Mouse (Mus musculus) midbrain, embryonic 16.5 days (tissue): ENCODE measurements around the gene Stab2. TPM values are rescaled to one million over a fixed set of nuclear protein-coding genes. Genes with fewer than 3 reads are reported as not detected.

Experiments
- ATAC-seq: fragments of 200-750 bp; cut with Nextera tagmentation; 2 replicates; pipeline ENCODE4 v1.8.0; 2017; ENCODE audit warnings: moderate TSS enrichment
- H3K27ac ChIP-seq: fragments of 300-500 bp; sonication (generic); 2 replicates; pipeline ENCODE4 v1.5.1; 2014; ENCODE audit warnings: mild to moderate bottlenecking, low read length, mixed read lengths
- H3K27me3 ChIP-seq: fragments of 300-500 bp; sonication (generic); 2 replicates; pipeline ENCODE4 v1.6.1; 2014; ENCODE audit warnings: low read depth, low read length, mixed read lengths; ENCODE audit not compliant: control insufficient read depth, insufficient read depth
- H3K36me3 ChIP-seq: fragments of 300-500 bp; sonication (generic); 2 replicates; pipeline ENCODE4 v1.6.1; 2014; ENCODE audit warnings: mild to moderate bottlenecking, low read length, moderate library complexity, mixed read lengths; ENCODE audit not compliant: control insufficient read depth, insufficient read depth
- H3K4me1 ChIP-seq: fragments of 300-500 bp; sonication (generic); 2 replicates; pipeline ENCODE4 v1.6.1; 2014; ENCODE audit warnings: mild to moderate bottlenecking, low read length, mixed read lengths; ENCODE audit not compliant: control insufficient read depth, insufficient read depth
- H3K4me2 ChIP-seq: fragments of 300-500 bp; sonication (generic); 2 replicates; pipeline ENCODE4 v1.6.1; 2014; ENCODE audit warnings: mild to moderate bottlenecking, low read length, mixed read lengths
- H3K4me3 ChIP-seq: fragments of 300-500 bp; sonication (generic); 2 replicates; pipeline ENCODE4 v1.5.1; 2014; ENCODE audit warnings: low read depth, mild to moderate bottlenecking, low read length, moderate library complexity, mixed read lengths
- H3K9ac ChIP-seq: fragments of 300-500 bp; sonication (generic); 2 replicates; pipeline ENCODE4 v1.6.1; 2014; ENCODE audit warnings: low read depth, low read length, mixed read lengths
- H3K9me3 ChIP-seq: fragments of 300-500 bp; sonication (generic); replicated peaks from 2 replicates; pipeline ENCODE4 v1.6.1; 2014; ENCODE audit warnings: mild to moderate bottlenecking, low read length, mixed read lengths; ENCODE audit not compliant: control insufficient read depth, poor library complexity, severe bottlenecking
- WGBS: fragments of 180-500 bp; shearing (Covaris S2); extraction: QIAGEN DNeasy Blood & Tissue Kit; methylation state at CpG from one replicate; pipeline ENCODE4 v1.1.7; 2014; 5-methylcytosine and 5-hydroxymethylcytosine counted together
- polyA plus RNA-seq: library from polyadenylated mRNA; unstranded; fragments of >200 nt; fragmentation: Nextera tagmentation; extraction: Ambion mirVana; gene quantifications from 2 replicates; pipeline ENCODE4 v1.2.1, GENCODE M21; 2015

Gene Stab2
- polyA plus RNA-seq, 1 experiment from 2014 or later, result 0.03 TPM

- H3K4me1 ChIP-seq, result no peaks in the 10 kb centered on the region
- H3K27me3 ChIP-seq, result no peaks in the 10 kb centered on the region
- H3K4me2 ChIP-seq, result no peak overlapping the region
- 78% methylated on average over 4 of the region's 4 CpGs for WGBS
- no peak overlapping the region for H3K27ac ChIP-seq
- H3K9ac ChIP-seq, result no peak overlapping the region
- no peak overlapping the region for H3K4me3 ChIP-seq
- H3K36me3 ChIP-seq, result peaks cover 10% of the 10 kb centered on the region; the same call in 1 of the 2 replicates
- ATAC-seq, result no peak
- no peaks in the 10 kb centered on the region for H3K9me3 ChIP-seq
Observed at GRCm38 (mm10) chr10:86836784-86837183, 171.0 kb downstream of the Stab2 start.

- Histone ChIP-seq H3K27me3 (no peaks in the 10 kb centered on the region), H3K4me2 (no peak overlapping the region), H3K36me3 (peaks cover 29% of the 10 kb centered on the region), H3K4me1 (no peaks in the 10 kb centered on the region), H3K9me3 (no peaks in the 10 kb centered on the region), H3K4me3 (no peak overlapping the region), H3K9ac (no peak overlapping the region), H3K27ac (no peak overlapping the region)
- WGBS, result 91% methylated on average over 2 of the region's 2 CpGs
- ATAC-seq, result no peak
Observed at GRCm38 (mm10) chr10:86829515-86829914, 178.3 kb downstream of the Stab2 start.

GRCm38 (mm10) chr10:86828221-86829135 lies 179.3 kb downstream of the Stab2 start:
- WGBS, result 86% methylated on average over 15 of the region's 15 CpGs

GRCm38 (mm10) chr10:86826929-86827328 lies 180.9 kb downstream of the Stab2 start:
- Histone ChIP-seq H3K9ac (no peak overlapping the region), H3K36me3 (peaks cover 24% of the 10 kb centered on the region), H3K9me3 (no peaks in the 10 kb centered on the region), H3K4me3 (no peak overlapping the region), H3K4me1 (no peaks in the 10 kb centered on the region), H3K27me3 (no peaks in the 10 kb centered on the region), H3K4me2 (no peak overlapping the region), H3K27ac (no peak overlapping the region)
- 86% methylated on average over 3 of the region's 3 CpGs for WGBS
- ATAC-seq, result no peak

More at GRCm38 (mm10) chr10:86828221-86829135, 179.3 kb downstream of the Stab2 start:
- H3K27ac ChIP-seq, result no peak overlapping the region
- no peaks in the 10 kb centered on the region for H3K27me3 ChIP-seq
- H3K4me3 ChIP-seq, result no peak overlapping the region
- no peaks in the 10 kb centered on the region for H3K4me1 ChIP-seq
- no peak for ATAC-seq
- peaks cover 30% of the 10 kb centered on the region for H3K36me3 ChIP-seq
- no peak overlapping the region for H3K9ac ChIP-seq
- H3K4me2 ChIP-seq, result no peak overlapping the region
- no peaks in the 10 kb centered on the region for H3K9me3 ChIP-seq

- Histone ChIP-seq H3K27me3 (no peaks in the 10 kb centered on the region), H3K36me3 (peaks cover 24% of the 10 kb centered on the region), H3K4me2 (no peak overlapping the region), H3K4me3 (no peak overlapping the region), H3K9ac (no peak overlapping the region), H3K4me1 (no peaks in the 10 kb centered on the region), H3K9me3 (no peaks in the 10 kb centered on the region), H3K27ac (no peak overlapping the region)
- ATAC-seq, result no peak
- 95% methylated on average over 10 of the region's 10 CpGs for whole genome bisulfite sequencing
Observed at GRCm38 (mm10) chr10:86825871-86826522, 181.8 kb downstream of the Stab2 start.

GRCm38 (mm10) chr10:86824871-86825270 lies 183.0 kb downstream of the Stab2 start:
- Histone ChIP-seq H3K9ac (no peak overlapping the region), H3K4me1 (peaks cover 1% of the 10 kb centered on the region; the same call in 1 of the 2 replicates), H3K4me3 (no peak overlapping the region), H3K27ac (no peak overlapping the region), H3K4me2 (no peak overlapping the region), H3K9me3 (no peaks in the 10 kb centered on the region), H3K27me3 (no peaks in the 10 kb centered on the region), H3K36me3 (peaks cover 24% of the 10 kb centered on the region)
- no peak for ATAC-seq
- WGBS, result 83% methylated on average over 14 of the region's 14 CpGs

- H3K4me1 ChIP-seq, result peaks cover 4% of the 10 kb centered on the region; the same call in 1 of the 2 replicates
- no peak for ATAC-seq
- no peak overlapping the region for H3K4me3 ChIP-seq
- 84% methylated on average over 6 of the region's 6 CpGs for WGBS
- H3K9ac ChIP-seq, result no peak overlapping the region
- no peak overlapping the region for H3K27ac ChIP-seq
- H3K36me3 ChIP-seq, result peaks cover 23% of the 10 kb centered on the region
- no peaks in the 10 kb centered on the region for H3K27me3 ChIP-seq
- no peaks in the 10 kb centered on the region for H3K9me3 ChIP-seq
- H3K4me2 ChIP-seq, result no peak overlapping the region
Observed at GRCm38 (mm10) chr10:86824093-86824492, 183.7 kb downstream of the Stab2 start.

GRCm38 (mm10) chr10:86821014-86821413 lies 186.8 kb downstream of the Stab2 start:
- WGBS, result 95% methylated on average over 7 of the region's 7 CpGs
- no peak overlapping the region for H3K9ac ChIP-seq
- peaks cover 4% of the 10 kb centered on the region; the same call in 1 of the 2 replicates for H3K4me1 ChIP-seq
- H3K4me2 ChIP-seq, result no peak overlapping the region
- H3K27me3 ChIP-seq, result no peaks in the 10 kb centered on the region
- H3K4me3 ChIP-seq, result no peak overlapping the region
- H3K36me3 ChIP-seq, result peaks cover 14% of the 10 kb centered on the region
- H3K27ac ChIP-seq, result no peak overlapping the region
- ATAC-seq, result no peak
- no peaks in the 10 kb centered on the region for H3K9me3 ChIP-seq
